Mouse (Mus musculus): ENCODE results near the gene Sirt1.
"Not testable (repeated sequence)": the region's sequence is repeated elsewhere in the genome, so short reads cannot be mapped to it uniquely, and the experiment has no call there.

Gene Sirt1

DNA sequence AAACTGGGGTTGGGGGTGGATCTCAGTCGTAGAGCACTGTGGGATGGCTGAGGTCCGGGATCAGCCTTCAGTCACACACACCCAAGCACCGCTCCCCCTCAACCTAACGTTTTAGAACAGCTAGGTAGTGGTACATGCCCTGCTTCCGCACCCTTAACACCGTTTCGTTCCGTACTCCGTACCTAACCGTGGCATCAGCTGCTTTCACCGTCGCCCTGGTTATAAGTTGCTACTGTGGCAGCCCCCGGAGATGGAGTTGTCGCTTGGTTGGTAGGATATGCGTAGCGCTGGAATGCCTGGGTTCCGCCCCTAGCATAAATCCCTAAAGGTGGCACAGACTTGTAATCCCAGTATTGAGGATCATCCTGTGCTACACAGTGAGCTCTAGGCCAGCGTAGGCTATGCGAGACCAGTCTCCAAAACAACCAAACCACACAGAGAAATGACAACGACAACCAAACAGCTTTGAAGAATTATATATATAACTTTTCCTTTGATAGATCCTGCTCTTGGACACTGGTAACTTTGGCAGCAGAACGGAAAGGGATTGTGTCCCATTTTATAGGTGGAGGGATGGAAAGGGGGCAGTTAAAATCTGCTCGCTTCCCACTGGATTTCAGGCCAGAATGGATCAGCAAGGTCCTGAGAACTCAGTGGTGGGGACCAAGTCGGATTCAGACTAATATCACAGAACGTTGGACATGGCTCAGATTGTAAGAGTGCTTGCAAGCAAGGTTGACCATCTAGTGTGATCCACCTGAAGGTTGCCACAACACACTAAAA, at the start of gene Sirt1:
Gene Sirt1 (minus strand): TSS at position 207 of the 783 bp plus-strand sequence.
- DNase-seq (ENCODE audit: extremely low spot score, low read depth, low spot score): no peak

DNA sequence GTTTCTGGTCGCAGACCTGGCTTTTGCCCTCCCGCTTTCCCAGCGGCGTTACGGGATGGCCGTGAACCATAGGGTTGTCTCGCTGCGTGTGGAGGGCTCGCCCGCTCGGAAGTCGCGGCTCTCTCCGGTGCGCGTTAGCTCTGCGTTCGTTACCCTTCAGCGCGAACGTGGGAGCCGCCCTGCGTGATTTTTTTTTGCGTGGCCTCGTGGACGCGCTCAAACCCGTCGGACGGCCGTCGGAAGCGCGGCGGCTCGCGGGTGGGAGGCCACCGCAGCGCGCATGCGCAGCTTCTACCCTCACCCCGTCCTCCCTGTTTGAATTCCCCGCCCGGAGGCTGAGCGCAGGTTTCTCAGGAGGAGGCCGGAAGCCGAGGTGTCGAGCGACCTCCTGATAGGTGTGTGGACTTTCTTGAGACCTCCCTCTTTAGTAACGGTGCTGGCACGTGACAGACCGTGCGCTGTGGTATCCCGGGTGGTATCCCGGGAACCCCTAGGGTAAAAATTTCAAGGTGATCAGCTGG, 48.3 kb upstream of the Sirt1 start, which contains the start of gene Ctnna3:
Gene Ctnna3 (plus strand): TSS at position 314 of the 521 bp plus-strand sequence.
- DNase-seq (ENCODE audit: extremely low spot score, low read depth, low spot score): peak; percentile 83

DNA sequence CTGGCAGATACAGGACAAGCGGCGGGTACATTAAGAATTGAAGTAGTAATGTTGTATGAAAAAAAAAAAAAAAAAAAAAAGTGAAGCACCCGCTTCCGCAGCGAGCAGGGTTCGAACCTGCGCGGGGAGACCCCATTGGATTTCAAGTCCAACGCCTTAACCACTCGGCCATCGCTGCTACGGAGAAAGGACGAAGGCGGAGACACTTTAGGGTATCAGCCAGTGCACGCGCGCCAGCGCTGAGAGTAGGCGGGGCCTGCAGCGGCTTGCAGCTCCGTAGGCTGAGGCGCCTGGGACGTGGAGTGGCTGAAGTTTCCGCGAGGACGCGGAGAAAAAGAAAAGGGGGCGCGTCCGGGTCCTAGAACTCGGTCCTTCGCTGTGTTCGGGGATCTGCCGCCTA, 47.9 kb upstream of the Sirt1 start:
- peak; percentile 91 for DNase-seq (ENCODE audit: extremely low spot score, low read depth, low spot score)

DNA sequence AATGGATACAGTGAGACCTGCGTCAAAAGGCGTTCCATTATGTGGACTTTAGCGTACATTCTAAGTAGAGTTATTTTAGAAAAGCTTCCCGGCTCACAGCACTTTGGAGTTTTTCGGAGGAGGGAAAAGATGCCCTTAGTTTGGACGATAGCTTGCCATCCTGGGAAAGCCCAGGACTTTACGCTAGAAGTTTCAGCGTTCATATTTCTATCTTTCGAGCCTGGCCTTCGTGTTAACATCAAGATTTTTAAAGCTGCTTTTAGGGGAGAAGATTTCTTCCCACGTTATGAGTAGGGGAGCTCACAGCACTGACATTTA, 47.5 kb upstream of the Sirt1 start:
- peak; percentile 30 for DNase-seq (ENCODE audit: extremely low spot score, low read depth, low spot score)

DNA sequence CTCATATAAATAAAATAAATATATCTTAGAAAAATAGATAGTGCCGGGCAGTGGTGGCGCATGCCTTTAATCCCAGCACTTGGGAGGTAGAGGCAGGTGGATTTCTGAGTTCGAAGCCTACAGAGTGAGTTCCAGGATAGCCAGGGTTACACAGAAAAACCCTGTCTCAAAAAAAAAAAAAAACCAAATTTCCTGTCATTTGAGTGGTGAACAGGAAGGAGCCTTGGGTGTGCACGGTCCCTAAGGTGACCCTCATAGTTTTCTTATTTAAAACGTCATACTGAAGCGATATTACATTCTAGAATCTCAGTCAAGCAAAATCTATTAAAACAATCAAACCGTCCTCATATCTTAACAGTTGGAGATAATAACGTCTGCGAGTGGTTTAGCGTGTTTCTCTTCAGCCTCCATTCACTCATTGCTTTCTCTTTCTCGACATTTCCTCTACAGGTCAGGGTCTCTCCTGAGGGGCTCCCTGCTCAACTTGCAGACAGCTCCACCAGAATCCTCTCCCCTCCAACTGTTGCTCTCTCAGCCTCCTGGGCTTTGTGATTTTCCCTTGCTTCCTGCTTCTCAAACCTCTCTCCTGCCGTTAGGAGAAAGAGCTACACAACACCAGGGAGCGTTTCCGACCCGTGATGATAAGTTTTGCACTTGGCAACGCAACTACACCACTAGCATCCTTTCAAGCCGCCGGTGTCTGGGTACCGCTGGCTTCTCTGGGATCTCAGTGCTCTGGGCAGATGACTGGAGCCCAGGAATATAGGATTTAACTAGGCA, 46.9 kb upstream of the Sirt1 start:
- no peak for DNase-seq (ENCODE audit: extremely low spot score, low read depth, low spot score)

DNA sequence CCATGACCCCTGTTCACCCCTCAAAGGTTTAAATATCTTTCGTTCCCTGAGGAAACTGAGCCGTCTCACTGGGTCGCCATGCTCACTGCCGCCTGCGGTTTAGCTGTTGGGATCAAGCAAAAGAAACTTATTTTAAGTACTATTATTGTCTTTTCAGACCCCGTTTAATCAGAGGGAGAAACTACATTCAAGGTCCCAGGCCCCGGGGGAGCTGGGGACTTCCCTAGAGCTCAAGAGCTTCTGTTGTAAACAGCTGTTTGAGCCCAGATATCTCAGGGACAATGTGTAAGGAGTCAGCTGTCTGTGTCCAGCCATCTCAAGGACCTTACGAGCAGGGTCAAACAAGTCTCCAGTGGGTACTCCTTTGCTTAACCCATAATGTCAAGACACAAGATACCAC, 45.6 kb upstream of the Sirt1 start:
- DNase-seq (ENCODE audit: extremely low spot score, low read depth, low spot score): no peak

DNA sequence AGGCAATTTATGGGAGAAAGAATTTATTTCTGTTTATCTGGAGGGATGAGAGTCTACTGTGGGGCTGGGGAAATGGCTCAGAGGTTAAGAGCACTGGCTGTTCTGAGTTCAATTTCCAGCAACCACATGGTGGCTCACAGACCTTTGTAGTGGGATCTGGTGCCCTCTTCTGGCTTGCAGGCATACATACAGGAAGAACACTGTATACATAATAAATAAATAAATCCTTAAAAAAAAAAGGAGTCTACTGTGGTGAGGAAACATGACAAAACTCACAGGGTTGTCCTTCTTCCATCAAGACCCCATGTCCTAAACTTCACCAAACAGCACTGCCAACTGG, 42.9 kb upstream of the Sirt1 start:
- no peak for DNase-seq (ENCODE audit: extremely low spot score, low read depth, low spot score)

DNA sequence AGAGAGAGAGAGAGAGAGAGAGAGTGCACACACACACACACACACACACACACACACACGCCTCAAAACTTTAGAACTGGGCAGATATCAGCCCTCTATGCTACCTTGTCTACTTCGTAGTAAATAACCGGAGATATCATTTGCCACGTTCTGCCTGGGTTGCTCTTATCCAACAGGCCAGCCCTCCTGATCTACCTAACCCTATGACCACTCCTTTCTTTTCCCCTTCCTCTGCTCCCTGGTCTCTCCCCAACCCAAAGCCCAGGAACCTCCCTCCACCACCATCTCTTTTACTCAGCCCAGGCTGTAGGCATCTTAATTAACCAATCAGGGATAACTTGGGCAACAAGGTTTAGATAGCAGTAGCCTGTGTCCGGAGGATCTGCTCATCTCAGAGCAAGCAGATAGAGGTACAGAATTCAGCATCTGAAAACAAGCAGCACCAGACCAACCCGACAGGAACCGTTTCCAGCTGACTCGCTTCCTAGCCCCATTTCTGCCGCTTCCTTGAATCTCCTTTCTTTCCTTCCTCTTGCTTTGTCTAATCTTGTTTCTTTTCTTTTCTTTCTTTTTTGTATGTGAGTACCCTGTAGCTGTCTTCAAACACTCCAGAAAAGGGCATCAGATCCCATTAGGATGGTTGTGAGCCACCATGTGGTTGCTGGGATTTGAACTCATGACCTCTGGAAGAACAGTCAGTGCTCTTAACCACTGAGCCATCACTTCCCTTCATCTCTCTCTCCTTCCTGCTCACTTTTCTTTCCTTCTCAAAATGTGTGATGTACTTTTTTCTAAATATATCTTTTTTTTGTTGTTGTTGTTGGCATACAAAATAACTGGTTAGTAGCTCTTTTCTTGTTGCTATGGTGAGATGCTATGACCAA, 42.3 kb upstream of the Sirt1 start:
- DNase-seq (ENCODE audit: extremely low spot score, low read depth, low spot score): no peak

DNA sequence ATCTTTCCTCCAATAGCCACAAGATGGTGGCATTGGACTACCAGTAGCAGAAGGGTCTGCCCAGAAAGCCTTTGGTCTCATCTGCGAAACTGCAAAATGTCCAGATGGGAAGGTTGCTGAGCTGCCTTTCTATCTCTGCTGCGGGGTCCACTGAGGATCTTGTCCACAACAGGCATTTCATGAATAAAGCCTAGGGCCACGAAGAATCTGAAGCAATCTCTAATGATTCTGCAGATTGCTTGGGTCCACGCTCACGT, 41.2 kb upstream of the Sirt1 start:
- DNase-seq (ENCODE audit: extremely low spot score, low read depth, low spot score): no peak

DNA sequence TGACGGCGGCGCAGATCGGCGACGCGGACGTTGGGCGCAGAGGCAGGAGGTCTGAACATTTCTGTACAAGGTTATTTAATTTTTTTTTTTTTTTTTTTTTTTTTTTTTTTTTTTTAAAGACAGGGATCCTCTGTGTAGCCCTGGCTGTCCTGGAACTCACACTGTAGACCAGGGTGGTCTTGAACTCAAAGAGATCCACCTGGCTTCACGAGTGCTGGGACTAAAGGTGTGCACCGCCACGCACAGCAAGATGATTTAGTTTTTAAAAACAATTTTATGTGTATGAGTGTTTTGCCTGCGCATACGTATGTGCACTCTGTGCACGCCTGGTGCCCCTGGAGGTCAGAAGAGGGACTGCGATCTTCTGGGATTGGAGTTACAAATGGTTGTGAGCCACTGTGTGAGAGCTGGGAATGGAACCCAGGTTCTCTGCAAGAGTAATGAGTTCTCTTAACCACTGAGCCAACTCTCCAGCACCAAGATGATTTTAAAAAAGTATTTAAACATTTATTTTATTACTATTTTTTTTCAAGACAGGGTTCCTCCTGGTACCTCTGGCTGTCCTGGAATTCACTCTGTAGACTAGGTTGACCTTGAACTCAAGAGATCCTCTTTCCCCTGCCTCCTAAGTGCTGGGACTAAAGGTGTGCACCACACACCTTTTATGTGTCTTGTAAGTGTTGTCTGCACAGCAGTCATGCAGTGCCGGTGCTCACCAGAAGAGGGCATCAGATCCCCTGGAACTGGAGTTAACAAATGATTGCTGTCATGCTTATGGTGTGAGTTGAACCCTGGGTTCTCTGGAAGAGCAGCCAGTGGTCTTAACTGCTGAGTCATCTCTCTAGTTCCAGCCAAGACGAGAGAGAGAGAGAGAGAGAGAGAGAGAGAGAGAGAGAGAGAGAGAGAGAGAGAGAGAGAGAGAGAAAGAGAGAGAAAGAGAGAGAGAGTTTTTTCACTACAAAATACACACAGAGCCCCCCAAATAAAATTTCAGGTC, 40.5 kb upstream of the Sirt1 start, which contains the start of gene Gm7075:
Gene Gm7075 (minus strand): TSS at position 51 of the 997 bp plus-strand sequence.
- DNase-seq (ENCODE audit: extremely low spot score, low read depth, low spot score): no peak

DNA sequence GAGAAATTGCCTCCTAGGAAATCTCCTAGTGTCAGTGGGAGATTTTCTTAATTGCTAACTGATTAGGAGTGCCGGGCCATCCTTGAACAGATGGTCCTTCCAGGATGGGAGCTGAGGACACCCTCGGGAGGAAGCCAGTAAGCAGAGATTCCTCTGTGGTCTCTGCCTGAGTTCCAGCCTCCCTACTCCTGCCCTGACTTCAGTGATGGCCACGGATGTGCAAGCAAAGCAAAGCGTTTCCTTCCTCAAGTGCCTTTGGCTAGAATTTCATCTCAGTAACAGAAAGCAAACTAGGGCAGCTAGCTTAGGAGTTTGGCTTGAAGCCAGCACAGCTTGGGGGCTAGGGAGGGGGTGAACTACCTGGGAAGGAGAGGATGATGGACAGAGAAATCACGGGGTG, 35.6 kb upstream of the Sirt1 start:
- no peak for DNase-seq (ENCODE audit: extremely low spot score, low read depth, low spot score)

DNA sequence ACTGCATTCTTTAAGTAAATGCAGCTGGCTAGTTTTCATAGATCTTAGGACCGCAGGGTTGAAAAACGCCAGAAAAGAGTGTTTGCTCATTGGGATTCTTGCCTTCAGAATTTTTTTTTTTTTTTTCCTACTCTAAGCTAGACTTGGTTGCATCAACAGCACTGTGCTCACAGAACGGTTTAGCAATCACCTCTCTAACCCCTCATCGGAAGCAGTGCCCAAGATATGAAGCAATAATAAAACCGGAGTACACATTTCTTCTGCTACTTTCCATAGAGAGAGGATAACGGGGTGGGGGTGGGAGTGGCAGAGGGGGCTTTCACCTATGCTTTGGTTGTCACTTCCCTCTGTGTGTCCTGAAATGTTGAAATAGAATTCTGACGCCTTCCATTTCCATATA, 34.3 kb upstream of the Sirt1 start:
- no peak for DNase-seq (ENCODE audit: extremely low spot score, low read depth, low spot score)

DNA sequence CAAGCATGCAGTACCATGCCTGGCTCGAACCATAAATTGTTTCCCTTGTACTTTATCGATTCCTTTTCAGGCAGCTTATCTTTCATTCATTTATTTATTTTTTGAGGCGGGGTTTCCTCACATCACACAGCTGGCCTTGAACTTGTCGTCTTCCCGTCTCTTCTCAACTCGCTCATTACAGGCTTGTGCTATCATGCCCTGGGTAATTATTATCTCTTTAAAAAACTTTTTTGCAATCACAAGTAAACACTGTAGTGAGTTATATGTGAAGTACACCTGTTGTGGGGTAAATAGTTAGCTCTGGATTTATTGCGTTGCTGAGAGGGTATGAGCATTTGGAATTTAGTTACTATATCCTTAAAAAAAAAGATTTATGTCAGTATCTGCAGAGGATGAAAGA, 33.8 kb upstream of the Sirt1 start:
- DNase-seq (ENCODE audit: extremely low spot score, low read depth, low spot score): no peak

DNA sequence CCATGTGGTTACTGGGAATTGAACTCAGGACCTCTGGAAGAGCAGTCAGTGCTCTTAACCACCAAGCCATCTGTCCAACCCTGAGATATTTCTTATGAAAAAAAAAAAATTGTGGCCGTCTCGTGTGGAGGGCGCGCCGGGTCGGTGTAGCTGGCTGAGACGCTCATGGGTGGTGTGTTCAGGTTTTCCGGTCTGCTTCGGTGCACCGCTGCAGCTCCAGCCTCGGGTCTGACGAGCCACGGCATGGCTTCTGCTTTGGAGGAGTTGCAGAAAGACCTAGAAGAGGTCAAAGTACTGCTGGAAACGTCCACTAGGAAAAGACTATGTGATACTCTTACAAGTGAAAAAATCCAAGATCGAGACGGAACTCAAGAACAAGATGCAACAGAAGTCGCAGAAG, 31.3 kb upstream of the Sirt1 start:
- DNase-seq (ENCODE audit: extremely low spot score, low read depth, low spot score): no peak

DNA sequence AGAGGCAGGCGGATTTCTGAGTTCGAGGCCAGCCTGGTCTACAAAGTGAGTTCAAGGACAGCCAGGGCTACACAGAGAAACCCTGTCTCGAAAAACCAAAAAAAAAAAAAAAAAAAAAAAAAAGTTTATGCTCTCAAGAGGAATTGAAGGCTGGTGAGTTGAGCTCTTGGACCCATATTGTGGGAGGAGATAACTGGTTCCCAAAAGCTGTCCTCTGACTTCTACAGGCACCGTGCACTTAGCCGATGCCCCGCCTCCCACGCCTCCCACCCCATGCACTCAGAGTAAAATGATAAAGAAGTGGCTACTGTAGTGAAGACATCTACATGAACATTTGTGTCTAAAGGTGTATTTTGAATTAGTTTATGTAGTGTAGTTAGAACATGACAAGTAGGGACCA, 30.2 kb upstream of the Sirt1 start:
- DNase-seq (ENCODE audit: extremely low spot score, low read depth, low spot score): not testable (repeated sequence)

DNA sequence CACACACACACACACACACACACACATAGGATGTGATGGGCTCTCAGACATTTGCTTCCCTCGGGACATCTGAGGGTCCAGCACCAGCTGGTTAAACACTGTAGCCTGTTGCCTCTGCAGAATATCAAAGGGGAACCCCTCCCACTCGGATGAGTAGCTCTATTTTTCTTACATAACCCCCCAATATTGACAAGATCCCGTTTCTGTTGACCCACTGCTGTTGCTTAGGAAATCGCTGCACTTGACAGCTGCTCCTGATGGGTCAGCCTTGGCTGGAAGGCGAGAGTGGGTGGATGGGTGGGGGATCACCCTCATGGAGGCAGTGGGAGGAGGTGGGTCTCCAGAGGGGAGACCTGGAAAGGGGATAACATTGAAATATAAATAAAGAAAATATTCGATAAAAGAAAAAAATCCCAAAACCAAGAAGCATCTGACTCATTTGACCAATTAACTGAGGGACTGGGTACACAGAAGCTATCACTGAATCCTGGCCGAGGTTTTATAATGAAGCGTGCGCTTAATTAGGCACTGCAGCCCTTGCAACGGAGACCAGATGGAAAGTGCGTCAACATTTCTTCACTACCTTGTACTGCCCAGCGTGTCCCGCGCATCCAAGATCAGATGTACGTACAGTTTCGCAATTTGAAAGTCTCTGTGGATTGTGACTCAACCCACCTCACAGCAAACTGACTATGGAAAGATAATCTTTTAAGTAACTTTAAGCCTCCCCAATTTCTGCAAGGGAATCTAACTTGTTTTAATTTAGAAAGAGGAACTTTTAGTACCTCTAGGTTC, 28.9 kb upstream of the Sirt1 start:
- no peak for DNase-seq (ENCODE audit: extremely low spot score, low read depth, low spot score)

DNA sequence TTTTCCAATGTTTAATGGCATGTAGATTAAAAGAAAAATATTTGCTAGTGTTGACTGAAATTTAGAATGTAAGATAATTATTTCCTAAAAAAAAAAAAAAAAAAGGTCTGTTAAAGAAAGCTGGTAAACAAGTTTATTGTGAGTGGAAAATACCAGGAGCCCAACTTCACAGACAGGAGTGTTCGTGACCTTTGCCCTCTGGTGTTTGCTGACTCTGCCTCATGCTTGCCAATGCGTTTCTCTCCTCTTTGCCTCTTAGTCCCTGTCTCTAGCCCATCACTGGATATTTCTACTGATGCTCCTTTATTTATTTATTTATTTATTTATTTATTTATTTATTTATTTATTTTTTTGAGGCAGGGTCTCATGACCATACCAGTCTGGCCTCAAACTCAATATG, 22.1 kb upstream of the Sirt1 start:
- no peak for DNase-seq (ENCODE audit: extremely low spot score, low read depth, low spot score)

DNA sequence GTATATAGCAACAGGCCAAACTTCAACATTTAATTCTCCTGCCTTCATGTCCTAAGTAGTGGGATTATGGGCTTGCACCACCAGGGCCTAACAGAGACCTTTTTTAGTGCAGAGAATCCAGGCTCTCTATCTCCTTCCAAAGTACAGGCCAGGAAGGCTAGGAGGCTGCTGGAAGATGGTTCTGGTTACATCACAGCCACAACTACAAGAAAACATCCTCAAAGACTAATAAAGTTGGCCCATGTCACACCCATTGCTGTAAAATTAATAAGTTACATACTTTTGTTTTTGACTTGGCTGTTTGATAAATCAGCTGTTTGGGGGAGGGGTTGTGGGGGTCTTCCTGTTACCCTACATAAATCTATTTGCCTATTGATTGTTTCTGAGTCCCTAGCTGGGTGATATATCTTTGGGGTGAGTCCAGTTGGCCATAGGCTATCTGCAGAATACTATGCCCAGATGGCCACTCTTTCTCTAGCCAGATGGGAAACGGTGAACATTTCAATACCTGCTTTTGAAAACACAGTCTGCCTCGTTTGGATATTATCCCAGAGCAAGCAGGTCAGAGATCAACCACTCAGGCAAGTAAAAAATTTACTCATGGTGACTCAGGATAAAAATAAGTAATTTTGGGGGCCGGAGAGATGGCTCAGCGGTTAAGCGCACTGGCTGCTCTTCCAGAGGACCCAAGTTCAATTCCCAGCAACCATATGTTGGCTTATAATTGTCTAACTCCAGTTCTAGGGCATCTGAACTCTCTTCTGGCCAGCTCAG, 21.4 kb upstream of the Sirt1 start:
- DNase-seq (ENCODE audit: extremely low spot score, low read depth, low spot score): no peak

DNA sequence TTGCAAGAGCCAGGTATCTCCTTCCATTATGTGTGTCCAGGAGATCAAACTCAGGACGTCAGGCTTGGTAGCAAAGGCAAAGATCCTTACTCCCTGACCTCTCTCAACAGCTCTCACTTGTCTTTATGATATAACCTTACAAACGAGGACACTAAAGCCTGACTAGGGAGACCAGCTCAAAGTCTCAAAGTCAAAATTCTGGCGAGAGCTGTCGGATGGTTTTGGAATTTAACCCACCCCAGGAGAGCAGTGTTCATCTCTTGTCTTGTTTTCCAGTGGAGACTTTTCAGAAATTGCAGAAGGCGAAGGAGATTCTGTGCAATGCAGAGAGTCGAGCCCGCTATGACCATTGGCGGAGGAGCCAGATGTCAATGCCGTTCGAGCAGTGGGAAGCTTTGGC, 15.5 kb upstream of the Sirt1 start:
- DNase-seq (ENCODE audit: extremely low spot score, low read depth, low spot score): no peak
